Mouse (Mus musculus) T-helper 2 cell (primary cell): ENCODE data around the gene P2rx7.
"Not testable (repeated sequence)": the region's sequence is repeated elsewhere in the genome, so short reads cannot be mapped to it uniquely, and the experiment has no call there.

Experiments used
- in situ Hi-C: fragments of 300-600 bp; cut with MboI, MseI; formaldehyde crosslinking; loops from one replicate; pipeline ENCODE4 v1.15.1; 2025; ENCODE audit warnings: high pct_unique_total_duplicates

P2rx7 gene

DNA sequence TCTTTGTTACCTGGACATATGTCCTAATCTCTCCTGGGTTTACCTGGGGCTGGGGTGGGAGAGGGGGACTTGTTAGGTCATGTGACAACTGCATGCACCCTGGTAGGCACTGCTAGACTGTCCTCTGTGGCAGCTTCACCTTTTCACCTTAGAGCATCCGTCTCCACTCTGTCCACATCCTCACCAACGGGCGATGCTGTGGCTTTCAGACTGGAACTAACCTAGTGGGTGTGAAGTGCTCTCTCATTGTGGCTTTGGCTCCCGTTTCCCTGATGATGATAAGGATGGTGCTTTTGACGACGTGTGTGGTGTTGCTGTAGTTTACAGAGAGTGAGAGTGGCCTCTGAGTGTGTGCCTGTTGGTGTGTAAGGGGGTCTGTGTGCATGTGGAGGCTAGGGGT is 1.6 kb downstream of the P2rx7 start:
- in situ Hi-C loops, result no loop called here

DNA sequence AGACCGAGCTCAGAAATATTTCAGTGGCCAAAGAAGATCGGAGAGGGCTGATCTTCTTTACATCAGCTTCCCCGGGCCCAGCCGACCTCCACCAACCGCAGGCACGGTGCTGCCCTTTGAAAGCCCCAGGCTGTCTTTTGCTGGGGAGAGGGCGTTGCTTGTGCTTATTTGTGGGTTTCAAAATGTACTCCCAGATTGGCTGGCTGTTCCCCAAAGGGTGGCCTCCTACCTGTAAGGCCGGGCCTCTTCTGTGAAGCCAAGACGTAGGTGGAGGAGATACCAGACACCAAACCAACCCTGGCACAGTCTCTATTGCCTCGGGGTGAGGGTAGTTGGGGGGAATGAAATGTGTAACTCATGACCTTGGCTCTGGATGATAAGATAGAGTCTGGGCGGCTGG is 2.3 kb downstream of the P2rx7 start:
- in situ Hi-C loops, result no loop called here

DNA sequence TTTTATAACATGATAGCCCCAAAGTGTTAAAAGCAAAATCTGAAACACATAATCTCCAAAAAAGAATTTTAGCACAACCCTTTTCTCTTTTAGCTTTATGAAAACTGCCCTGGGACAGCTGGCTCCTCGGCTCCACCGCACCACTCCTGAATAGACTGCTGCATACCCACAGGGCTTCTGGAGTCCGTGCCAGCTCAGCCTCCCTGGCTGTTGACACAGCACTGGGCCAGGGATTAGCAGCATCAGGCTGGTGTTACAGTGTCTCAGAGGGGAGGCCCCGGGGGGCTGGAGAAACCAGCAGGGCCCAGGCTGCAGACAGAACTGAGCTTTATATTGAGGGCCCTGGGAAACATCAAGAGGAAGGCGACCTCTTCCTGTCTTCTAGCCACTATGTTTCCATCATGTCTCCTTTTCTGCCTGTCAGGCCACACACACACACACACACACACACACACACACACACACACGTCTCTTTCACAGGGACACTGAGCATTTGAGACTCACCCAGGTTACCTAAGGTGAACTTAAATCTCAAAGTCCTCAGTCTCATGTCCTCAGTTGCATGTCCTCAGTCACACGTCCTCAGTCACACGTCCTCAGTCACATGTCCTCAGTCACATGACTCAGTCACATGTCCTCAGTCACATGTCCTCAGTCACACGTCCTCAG is 3.7 kb downstream of the P2rx7 start:
- in situ Hi-C loops, result no loop called here

DNA sequence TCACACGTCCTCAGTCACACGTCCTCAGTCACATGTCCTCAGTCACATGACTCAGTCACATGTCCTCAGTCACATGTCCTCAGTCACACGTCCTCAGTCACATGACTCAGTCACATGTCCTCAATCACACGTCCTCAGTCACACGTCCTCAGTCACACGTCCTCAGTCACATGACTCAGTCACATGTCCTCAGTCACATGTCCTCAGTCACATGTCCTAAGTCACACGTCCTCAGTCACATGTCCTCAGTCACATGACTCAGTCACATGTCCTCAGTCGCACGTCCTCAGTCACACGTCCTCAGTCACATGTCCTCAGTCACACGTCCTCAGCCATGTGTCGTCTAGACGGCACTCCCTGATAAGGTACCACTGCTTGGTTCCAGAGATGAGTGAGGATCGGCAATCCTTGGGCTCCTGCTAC is 4.3 kb downstream of the P2rx7 start:
- in situ Hi-C loops, result not testable (repeated sequence)

DNA sequence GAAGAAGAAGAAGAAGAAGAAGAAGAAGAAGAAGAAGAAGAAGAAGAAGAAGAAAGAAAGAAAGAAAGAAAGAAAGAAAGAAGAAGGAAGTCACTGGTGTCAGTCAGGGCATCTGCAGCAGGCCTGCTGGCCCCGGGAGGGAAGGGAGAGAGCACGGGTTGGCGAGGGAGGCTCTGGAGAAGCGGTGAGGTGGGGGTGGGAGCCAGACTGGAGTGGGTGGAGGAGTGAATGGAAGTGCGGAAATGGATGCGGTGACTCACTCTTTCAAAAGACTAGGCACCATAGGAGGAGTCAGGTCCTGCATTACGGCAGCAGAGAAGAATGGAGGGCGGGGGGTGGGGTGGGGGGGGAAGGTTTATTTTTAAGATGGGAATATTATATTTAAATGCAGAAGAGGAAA is 5.6 kb downstream of the P2rx7 start:
- in situ Hi-C loops, result no loop called here

DNA sequence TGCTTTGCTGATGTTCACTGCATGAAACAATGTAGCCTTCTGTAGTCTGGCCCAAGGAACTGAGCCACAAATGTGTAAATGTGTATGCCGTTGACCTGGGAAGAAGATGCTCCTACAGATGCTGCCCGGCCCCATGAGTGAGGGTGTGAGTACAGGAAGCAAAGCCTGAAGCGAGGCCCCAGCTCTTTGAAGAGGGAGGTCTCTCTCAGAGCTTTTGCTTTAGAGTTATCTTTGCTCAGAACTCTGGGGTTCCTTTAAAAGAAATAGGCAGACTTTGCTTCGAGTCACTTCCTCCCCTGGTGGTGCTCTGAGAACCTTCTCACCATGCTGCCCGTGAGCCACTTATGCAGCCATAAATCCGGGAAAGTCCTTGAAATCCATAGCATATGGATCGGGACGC is 6.4 kb downstream of the P2rx7 start:
- in situ Hi-C loops, result no loop called here

DNA sequence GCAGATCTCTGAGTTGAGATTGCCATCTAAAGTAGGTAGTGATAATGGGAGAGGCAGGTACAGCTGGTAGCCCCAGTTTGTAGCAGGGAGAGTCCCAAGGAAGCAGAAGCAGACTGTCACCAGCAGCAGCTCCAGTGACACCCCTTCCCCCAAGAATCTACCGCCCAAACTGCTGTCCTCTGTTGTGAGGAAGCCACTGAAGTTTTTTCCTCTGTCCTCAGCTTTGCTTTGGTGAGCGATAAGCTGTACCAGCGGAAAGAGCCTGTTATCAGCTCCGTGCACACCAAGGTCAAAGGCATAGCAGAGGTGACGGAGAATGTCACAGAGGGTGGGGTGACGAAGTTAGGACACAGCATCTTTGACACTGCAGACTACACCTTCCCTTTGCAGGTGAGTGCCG is 8.8 kb downstream of the P2rx7 start:
- in situ Hi-C loops, result no loop called here

DNA sequence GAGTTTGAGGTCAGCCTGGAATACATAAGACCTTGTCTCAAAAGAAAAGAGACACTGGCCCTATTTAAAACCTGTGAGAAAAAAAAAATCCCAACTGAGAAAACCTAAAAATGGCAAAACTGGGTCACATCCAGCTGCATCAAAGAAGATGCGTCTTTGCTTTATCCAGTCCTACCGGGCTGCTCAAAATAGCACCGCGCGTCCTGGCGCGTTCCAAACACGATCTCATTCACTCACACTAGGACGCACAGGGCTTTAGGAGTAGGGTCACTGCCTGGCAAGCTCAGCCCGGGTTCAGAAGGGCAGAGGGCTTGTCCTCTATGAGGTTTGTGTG is 9.4 kb downstream of the P2rx7 start:
- in situ Hi-C loops, result no loop called here

DNA sequence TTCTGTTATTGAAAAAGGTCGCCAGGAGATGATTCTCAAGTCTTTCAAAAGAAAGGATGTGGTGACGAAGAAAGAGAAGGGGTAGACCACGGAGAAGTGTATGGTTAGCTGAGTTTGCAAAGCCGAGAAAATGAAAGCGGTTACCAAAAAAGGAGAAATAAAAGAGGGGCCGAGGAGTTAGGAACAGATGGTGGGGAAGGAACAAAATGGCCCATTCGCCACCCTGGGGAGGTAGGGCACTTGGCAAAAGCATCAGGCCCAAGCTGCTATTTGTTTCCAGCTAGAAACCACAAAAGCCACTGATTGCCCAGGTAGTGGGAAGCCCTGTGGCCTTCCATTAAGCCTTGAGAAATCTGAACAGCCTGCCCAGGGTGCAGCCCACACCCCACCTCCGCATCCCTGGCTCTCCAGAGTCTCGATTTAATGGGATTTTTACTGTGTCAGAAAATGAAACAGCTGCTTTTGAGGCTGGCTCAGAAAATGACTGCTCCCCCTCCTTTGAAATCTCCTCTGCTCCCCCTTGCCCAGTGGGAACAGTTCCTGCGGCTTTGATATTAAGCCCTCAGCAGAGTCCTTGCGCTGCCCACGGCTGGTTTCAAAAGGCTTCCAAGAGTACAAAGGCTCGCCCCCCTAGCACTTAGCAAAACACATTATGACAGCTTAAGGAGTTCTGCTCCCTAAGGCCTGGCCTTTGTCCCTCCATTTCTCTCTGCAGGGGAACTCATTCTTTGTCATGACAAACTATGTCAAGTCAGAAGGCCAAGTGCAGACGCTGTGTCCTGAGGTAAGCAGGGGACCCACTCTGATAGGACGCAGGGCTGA is 9.9 kb downstream of the P2rx7 start:
- in situ Hi-C loops, result no loop called here

DNA sequence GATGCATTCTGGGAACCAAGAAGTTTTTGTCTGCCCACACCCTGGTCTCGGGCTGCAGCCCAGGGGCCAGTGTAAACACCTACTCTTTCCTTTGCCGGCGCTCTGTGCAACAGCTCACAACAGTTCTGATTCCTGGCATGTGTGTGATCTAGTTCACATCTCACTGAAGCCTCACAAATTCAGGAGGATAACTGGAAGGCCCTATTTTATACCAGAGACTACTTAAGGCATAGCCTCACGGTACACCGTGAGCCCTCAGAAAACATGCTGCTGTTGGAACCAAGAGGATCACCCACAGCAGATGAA is 10.5 kb downstream of the P2rx7 start:
- in situ Hi-C loops, result no loop called here

DNA sequence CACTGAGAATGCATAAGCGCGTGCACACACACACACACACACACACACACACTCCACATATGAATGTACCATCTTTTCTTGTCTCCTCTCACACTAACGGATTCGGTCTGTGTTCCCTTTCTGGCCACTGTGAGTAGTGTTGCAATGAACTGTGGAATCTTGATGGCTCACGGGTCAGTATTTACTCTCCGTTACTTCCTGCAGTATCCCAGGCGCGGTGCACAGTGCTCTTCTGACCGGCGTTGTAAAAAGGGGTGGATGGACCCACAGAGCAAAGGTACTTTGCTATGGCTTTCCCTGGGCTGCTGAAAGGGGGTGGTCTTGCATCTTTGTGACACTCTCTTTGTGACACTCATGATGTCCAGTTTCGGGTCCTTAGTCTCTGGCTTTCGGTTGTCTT is 13.1 kb downstream of the P2rx7 start:
- in situ Hi-C loops, result no loop called here

DNA sequence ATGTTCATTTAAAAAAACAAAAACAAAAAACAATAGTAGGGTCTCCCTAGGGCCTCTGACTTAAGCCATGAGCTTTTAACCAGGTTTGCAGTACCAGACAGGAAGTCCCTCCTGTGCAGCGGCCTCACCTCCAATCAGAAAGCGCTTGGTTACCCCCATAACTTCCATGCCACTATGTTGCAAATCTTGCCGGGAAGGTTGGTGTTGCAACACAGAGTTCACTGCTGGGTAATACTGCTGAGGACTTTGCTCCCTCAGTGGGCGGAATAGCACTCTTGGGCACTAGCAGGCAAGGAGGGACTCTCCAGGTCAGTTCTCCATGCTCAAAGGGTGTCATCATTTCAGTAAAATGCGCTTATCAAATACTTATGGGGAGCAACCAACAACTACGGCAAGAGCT is 18.8 kb downstream of the P2rx7 start:
- in situ Hi-C loops, result no loop called here

DNA sequence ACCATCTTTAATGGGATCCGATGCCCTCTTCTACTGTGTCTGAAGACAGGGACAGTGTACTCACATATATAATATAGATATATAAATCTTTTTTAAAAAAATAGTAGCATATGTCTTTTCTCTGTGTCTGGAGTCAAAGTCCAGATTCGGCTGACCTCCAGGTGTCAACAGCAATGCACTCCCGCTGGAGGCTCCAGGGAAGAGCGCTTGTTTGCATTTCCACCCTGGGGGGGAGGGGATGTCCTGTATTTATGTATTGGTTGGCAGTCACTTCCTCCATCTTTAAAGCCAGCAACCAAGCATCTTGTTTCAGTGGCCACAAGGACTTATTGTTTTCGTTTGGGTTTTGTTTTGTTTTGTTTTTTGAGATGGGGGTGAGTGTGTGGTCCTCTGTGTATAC is 21.3 kb downstream of the P2rx7 start:
- in situ Hi-C loops, result no loop called here

DNA sequence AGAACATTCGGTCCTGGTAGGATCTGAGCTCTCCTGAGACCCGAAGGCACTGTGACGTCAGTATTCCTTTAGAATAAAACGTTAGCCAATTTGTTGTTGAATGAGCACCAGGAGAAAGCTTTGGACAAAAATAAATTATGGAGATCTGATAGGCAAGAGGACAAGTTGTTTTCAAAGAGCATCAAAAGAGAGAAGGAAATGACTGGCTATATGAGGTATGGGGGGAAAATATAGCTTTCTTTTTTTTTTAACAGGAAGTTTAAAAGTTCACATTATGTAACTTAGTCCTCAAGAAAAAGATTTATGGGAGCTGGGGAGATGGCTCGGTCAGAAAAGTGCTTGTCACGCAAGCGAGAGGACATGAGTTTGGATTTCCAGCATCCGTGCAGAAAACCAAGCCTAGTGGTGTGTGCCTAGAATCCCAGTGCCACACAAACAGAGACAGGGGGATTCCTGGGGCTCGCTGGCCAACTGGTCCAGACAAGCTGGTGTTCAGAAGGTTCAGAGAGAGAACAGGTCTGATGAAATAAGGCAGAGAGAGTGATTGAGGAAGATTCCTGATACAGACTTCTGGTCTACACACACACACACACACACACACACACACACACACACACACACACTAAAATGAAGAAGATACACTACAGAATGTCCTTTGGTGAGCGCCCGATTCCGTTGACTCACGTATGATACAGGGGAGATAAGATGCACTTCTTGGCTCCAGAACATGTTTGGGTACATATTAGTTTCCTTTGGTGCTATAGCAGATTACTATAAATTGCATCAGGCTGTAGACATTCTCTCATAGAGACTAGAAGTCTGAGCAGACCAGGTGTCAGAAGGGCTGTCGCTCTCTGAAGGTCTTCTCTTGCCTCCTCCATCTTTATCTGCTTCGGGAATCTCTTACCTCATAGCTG is 25.5 kb downstream of the P2rx7 start:
- in situ Hi-C loops, result no loop called here

DNA sequence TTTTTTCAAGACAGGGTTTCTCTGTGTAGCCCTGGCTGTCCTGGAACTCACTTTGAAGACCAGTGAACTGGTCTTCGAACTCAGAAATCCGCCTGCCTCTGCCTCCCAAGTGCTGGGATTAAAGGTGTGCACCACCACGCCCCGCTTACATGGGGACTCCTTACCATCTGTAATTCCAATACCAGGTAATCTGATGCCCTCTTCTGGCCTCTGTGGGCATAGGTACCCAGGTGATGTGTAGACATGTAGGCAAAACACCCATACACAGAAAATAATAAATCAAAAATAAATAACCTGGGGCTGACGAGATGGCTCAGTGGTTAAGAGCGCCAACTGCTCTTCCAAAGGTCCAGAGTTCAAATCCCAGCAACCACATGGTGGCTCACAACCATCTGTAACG is 27.9 kb downstream of the P2rx7 start:
- in situ Hi-C loops, result not testable (repeated sequence)

DNA sequence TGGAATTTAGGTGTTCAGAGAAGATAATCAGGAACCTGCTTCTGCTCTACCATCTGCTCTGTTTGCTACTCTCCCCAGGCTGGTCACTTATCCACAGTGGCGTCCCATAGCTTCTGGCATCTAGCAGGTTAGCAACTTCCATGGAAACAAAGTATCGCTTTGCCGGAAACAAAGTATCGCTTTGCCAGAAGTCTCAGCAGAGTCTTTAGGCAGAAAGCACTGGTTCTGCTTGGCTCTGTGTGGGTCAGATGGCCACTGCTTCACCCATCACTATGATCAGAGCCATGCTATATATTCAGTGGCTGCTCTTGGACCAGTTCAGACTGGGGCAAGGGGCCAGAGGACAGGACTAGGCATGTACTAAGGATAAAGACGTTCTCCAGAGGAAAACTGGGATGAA is 28.6 kb downstream of the P2rx7 start:
- in situ Hi-C loops, result no loop called here

DNA sequence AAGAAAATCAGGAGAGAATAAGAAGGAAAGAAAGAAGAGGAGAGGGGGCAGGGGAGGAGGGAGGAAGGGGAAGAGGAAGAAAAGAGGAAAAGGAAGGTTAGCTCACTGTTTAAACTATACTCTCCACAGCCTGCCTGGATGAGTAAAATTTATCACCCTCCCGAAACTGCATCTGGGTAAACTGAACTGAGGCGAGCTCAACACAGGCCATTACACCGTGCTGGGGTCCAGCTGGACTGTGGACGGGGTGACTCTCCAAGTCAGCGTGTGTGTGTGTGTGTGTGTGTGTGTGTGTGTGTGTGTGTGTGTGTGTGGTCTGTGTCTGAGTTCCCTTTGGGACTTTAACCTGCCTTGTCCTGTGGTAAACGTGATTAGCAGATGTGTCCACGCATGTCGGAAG is 32.3 kb downstream of the P2rx7 start:
- in situ Hi-C loops, result no loop called here

DNA sequence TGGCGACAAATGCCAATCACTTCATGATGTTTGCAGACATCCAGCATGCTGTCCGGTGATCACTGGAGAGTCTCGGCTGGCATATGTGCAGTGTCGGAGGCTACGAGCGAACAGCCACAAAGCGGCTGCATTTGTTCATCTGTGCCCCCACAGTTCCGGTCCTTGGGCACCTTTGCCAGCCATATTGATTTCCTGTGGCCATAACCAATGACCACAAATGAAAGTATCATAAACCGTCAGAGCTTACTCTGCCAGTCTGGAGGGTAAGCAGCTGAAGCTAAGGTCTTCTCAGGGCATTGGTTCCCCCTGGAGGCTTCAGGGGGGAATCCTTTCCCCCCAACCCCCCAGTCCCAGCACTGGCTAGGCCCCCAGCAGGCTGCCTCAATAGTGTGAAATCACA is 34.3 kb downstream of the P2rx7 start:
- in situ Hi-C loops, result no loop called here

DNA sequence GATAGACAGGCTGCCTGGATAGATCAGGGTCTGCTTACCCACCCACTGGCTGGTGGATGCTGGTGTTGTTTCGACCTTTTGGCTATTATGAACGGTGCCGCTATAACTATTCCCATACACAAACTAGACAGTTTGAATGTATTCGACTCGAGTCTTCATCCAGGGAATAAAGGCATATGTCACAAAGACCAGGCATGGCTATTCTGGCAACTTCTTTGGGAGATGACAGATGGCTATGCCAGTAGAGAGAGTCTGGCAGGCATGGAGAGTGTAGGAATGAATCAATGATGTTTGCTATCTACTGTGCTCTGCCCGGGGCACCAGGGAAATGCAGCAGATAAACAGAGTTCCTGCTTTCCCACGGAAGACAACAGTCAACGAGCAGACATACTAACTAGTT is 36.2 kb downstream of the P2rx7 start:
- in situ Hi-C loops, result no loop called here

DNA sequence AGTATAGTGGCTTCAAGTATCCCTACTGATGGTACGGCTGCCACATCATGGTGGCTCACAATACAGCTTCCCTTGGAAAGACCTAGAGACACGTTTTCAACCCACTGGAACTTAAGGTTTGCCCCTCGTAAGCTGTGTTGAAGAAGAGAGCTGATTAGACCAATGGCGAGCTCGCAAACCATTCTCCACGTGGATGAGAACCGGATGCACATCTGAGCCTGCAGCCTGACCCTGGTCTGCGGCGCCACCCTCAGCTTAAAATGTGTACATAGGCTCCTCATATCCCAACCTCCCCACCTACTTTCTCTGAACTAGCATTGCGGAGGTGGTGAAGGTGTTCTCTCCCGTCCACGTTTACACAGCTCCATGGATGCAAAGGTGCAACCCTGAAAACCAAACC is 37.6 kb downstream of the P2rx7 start:
- in situ Hi-C loops, result no loop called here

DNA sequence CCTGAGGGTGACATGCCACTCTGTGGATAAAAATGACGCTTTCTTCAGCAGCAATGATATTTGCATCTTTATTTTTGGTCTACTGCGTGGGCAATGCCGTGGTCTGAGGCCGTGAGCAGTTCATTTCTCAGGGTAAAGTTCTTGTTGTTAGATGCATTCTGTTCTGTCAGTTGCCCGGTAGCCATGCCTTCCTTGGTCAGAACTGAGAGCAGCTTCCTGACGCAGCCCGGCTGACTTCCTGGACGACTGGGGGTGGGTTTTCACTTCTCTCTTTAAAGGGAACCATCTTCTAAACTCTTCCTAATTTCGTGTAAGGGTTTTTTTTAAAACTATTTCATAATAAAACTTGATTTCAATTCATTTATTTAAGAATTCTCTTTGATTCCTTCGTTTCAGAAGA is 40.2 kb downstream of the P2rx7 start:
- in situ Hi-C loops, result no loop called here

DNA sequence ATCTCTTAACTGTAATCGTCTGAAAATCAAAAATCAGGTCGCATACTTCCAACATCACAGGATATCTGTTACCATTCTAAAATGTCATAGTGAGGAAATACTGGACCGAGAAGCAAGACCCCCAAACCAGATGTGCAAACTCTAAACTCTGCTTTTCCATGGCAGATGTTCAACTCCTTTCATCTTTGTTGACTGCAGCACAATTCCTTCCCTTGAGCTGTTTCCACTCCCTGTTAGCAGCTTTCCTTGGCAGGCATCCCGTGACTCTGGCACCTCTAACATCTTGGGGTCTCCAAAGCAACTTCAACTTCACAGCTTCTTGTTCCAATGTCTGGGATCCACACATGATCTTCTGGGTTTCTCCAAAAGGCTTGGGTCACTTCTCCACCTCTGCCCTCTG is 43.7 kb downstream of the P2rx7 start:
- in situ Hi-C loops, result no loop called here

DNA sequence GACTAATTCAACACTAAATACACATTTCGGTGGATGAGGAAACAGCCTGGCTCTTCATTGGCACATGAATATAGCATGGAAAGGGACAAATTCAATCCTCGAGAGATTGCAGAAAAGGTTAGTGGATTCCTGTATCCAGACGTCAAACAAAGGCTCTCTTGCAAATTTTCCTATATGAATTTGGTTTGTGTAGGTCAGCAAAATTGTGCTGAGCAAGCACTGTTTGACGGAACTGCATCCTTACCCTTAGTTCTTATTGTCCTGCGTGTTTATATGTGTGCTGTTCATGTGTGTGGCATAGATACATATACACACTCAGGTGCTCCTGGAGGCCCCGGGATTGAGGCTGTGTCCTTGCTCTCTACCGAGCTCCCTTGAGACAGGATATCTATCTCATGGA is 45.4 kb downstream of the P2rx7 start:
- in situ Hi-C loops, result no loop called here
